Mouse (Mus musculus) MEL (cell line): ENCODE results near the gene Gpr137c. TPM values are rescaled to one million over a fixed set of nuclear protein-coding genes. Genes with fewer than 3 reads are reported as not detected.

Experiments used
- DNase-seq: peaks from one replicate; pipeline ENCODE4 v3.0.0; 2011; ENCODE audit warnings: low read depth, low spot score
- H3K27ac ChIP-seq: 2 replicates; pipeline ENCODE4 v1.5.1; 2012; ENCODE audit warnings: low read depth, mild to moderate bottlenecking, control low read depth, low read length, moderate library complexity; ENCODE audit not compliant: control insufficient read depth
- H3K27me3 ChIP-seq, 2 experiments: fragments of 150-350 bp in 1 of 2; sonication (generic) in 1 of 2; 2 replicates each; pipeline ENCODE4 v1.6.1; 2012; ENCODE audit warnings: low read length in 2 of 2, mild to moderate bottlenecking in 2 of 2, improper control_type of control experiment in 1 of 2, moderate library complexity in 1 of 2; ENCODE audit not compliant: insufficient read depth in 2 of 2, control insufficient read depth in 1 of 2
- H3K36me3 ChIP-seq, 2 experiments: 2 replicates each; pipeline ENCODE4 v1.6.1; 2012 to 2014; ENCODE audit warnings: low read length in 2 of 2, improper control_type of control experiment in 1 of 2, inconsistent platforms in 1 of 2, mild to moderate bottlenecking in 1 of 2; ENCODE audit not compliant: insufficient read depth in 2 of 2, control insufficient read depth in 1 of 2
- H3K4me1 ChIP-seq, 2 experiments: fragments of 150-350 bp in 1 of 2; sonication (generic) in 1 of 2; 2 replicates each; pipeline ENCODE4 v1.6.1; 2012; ENCODE audit warnings: low read length in 2 of 2, improper control_type of control experiment in 1 of 2, mild to moderate bottlenecking in 1 of 2; ENCODE audit not compliant: insufficient read depth in 2 of 2, control insufficient read depth in 1 of 2
- H3K4me3 ChIP-seq, 2 experiments: fragments of 150-350 bp in 1 of 2; sonication (generic) in 1 of 2; 2 replicates each; pipeline ENCODE4 v1.5.1; 2012; ENCODE audit warnings: low read depth in 2 of 2, low read length in 2 of 2, mild to moderate bottlenecking in 2 of 2, moderate library complexity in 2 of 2, control low read depth in 1 of 2, improper control_type of control experiment in 1 of 2; ENCODE audit not compliant: control insufficient read depth in 1 of 2, insufficient read depth in 1 of 2
- H3K79me2 ChIP-seq: 2 replicates; pipeline ENCODE4 v1.6.1; 2012; ENCODE audit warnings: mild to moderate bottlenecking, low read length, moderate library complexity; ENCODE audit not compliant: control insufficient read depth, poor library complexity, insufficient read depth
- H3K9ac ChIP-seq: 2 replicates; pipeline ENCODE4 v1.6.1; 2012; ENCODE audit warnings: low read depth, mild to moderate bottlenecking, control low read depth, low read length, moderate library complexity; ENCODE audit not compliant: control insufficient read depth, poor library complexity, severe bottlenecking
- H3K9me3 ChIP-seq: fragments of 150-350 bp; sonication (generic); replicated peaks from 2 replicates; pipeline ENCODE4 v1.6.1; 2012; ENCODE audit warnings: mild to moderate bottlenecking, low read length, improper control_type of control experiment, moderate library complexity; ENCODE audit not compliant: insufficient read depth
- BHLHE40 ChIP-seq: IDR thresholded peaks from 2 replicates; pipeline ENCODE4 v1.6.1; 2012; ENCODE audit warnings: low read depth, mild to moderate bottlenecking, inconsistent platforms, low read length, improper control_type of control experiment, borderline replicate concordance
- CTCF ChIP-seq, 3 experiments: IDR thresholded peaks in 2 of 3; conservative IDR thresholded peaks in 1 of 3; 2 replicates each; pipeline ENCODE4 v1.5.1; 2011 to 2012; ENCODE audit warnings: low read length in 3 of 3, low read depth in 2 of 3, mild to moderate bottlenecking in 2 of 3, improper control_type of control experiment in 1 of 3, inconsistent platforms in 1 of 3, mixed read lengths in 1 of 3, moderate library complexity in 1 of 3; ENCODE audit not compliant: control insufficient read depth in 1 of 3, insufficient read depth in 1 of 3, poor library complexity in 1 of 3, severe bottlenecking in 1 of 3
- E2F4 ChIP-seq: IDR thresholded peaks from 2 replicates; pipeline ENCODE4 v1.6.1; 2011; ENCODE audit warnings: low read depth, low read length, improper control_type of control experiment, borderline replicate concordance
- ETS1 ChIP-seq: IDR thresholded peaks from 2 replicates; pipeline ENCODE4 v1.6.1; 2012; ENCODE audit warnings: low read depth, mild to moderate bottlenecking, inconsistent platforms, low read length, improper control_type of control experiment, moderate library complexity
- GABPA ChIP-seq: IDR thresholded peaks from 2 replicates; pipeline ENCODE4 v1.6.1; 2012; ENCODE audit warnings: low read depth, mild to moderate bottlenecking, inconsistent platforms, low read length, improper control_type of control experiment, moderate library complexity
- GATA1 ChIP-seq: IDR thresholded peaks from 2 replicates; pipeline ENCODE4 v1.6.1; 2011; ENCODE audit warnings: low read depth, low read length, improper control_type of control experiment
- JUND ChIP-seq: IDR thresholded peaks from 2 replicates; pipeline ENCODE4 v1.6.1; 2011; ENCODE audit warnings: low read depth, mild to moderate bottlenecking, improper control_type of control experiment, low read length
- KAT2A ChIP-seq: conservative IDR thresholded peaks from 2 replicates; pipeline ENCODE4 v1.6.1; 2012; ENCODE audit warnings: low read depth, low read length, improper control_type of control experiment, inconsistent platforms
- MAFK ChIP-seq: IDR thresholded peaks from 2 replicates; pipeline ENCODE4 v1.6.1; 2011; ENCODE audit warnings: low read depth, mild to moderate bottlenecking, low read length, improper control_type of control experiment, borderline replicate concordance
- MXI1 ChIP-seq: IDR thresholded peaks from 2 replicates; pipeline ENCODE4 v1.6.1; 2011; ENCODE audit warnings: mild to moderate bottlenecking, low read depth, low read length, improper control_type of control experiment
- NRF1 ChIP-seq: IDR thresholded peaks from 2 replicates; pipeline ENCODE4 v1.6.1; 2014; ENCODE audit warnings: low read depth, mild to moderate bottlenecking, inconsistent platforms, low read length, improper control_type of control experiment, moderate library complexity; ENCODE audit not compliant: poor library complexity, insufficient read depth, severe bottlenecking
- POLR2AphosphoS5 ChIP-seq: IDR thresholded peaks from 2 replicates; pipeline ENCODE4 v1.6.1; 2012; ENCODE audit warnings: low read depth, borderline replicate concordance, mild to moderate bottlenecking, inconsistent platforms, low read length, moderate library complexity, mixed read lengths
- RAD21 ChIP-seq: IDR thresholded peaks from 2 replicates; pipeline ENCODE4 v1.6.1; 2011; ENCODE audit warnings: mild to moderate bottlenecking, low read depth, low read length, improper control_type of control experiment
- RCOR1 ChIP-seq: IDR thresholded peaks from 2 replicates; pipeline ENCODE4 v1.6.1; 2012; ENCODE audit warnings: low read depth, mild to moderate bottlenecking, inconsistent platforms, low read length, improper control_type of control experiment
- SIN3A ChIP-seq: IDR thresholded peaks from 2 replicates; pipeline ENCODE4 v1.6.1; 2012; ENCODE audit warnings: low read length, improper control_type of control experiment, inconsistent platforms
- TBP ChIP-seq: IDR thresholded peaks from 2 replicates; pipeline ENCODE4 v1.8.0; 2011; ENCODE audit warnings: low read depth, low read length, improper control_type of control experiment
- TCF12 ChIP-seq: IDR thresholded peaks from 2 replicates; pipeline ENCODE4 v1.6.1; 2014; ENCODE audit warnings: low read depth, mild to moderate bottlenecking, inconsistent platforms, low read length, improper control_type of control experiment, moderate library complexity
- USF1 ChIP-seq: IDR thresholded peaks from 2 replicates; pipeline ENCODE4 v1.6.1; 2014; ENCODE audit warnings: low read depth, mild to moderate bottlenecking, inconsistent platforms, low read length, improper control_type of control experiment, moderate library complexity
- USF2 ChIP-seq, 2 experiments: IDR thresholded peaks; 2 replicates each; pipeline ENCODE4 v1.6.1; 2011 to 2012; ENCODE audit warnings: improper control_type of control experiment in 2 of 2, low read length in 2 of 2, borderline replicate concordance in 1 of 2, inconsistent platforms in 1 of 2, low read depth in 1 of 2, mild to moderate bottlenecking in 1 of 2; ENCODE audit not compliant: insufficient read depth in 1 of 2
- ZC3H11A ChIP-seq: IDR thresholded peaks from 2 replicates; pipeline ENCODE4 v1.6.1; 2012; ENCODE audit warnings: low read depth, mild to moderate bottlenecking, inconsistent platforms, low read length, improper control_type of control experiment
- ZKSCAN1 ChIP-seq: IDR thresholded peaks from 2 replicates; pipeline ENCODE4 v1.6.1; 2012; ENCODE audit warnings: low read depth, mild to moderate bottlenecking, inconsistent platforms, low read length, improper control_type of control experiment, moderate library complexity
- ZMIZ1 ChIP-seq: IDR thresholded peaks from 2 replicates; pipeline ENCODE4 v1.6.1; 2012; ENCODE audit warnings: low read depth, mild to moderate bottlenecking, inconsistent platforms, low read length, improper control_type of control experiment, moderate library complexity
- polyA plus RNA-seq, 2 experiments: library from polyadenylated mRNA; stranded (reverse) in 1 of 2; unstranded in 1 of 2; fragments of >175 nt in 1 of 2; fragments of >200 nt in 1 of 2; gene quantifications; 2 replicates each; pipeline versions ENCODE4 v1.2.1 to v1.2.4; 2012; ENCODE audit warnings: low replicate concordance in 2 of 2, low read depth in 1 of 2; ENCODE audit not compliant: insufficient read length in 2 of 2, insufficient read depth in 1 of 2, missing spikeins in 1 of 2
- total RNA-seq: library from RNA; depleted of rRNA; stranded (reverse); fragments of 300-350 nt; gene quantifications from 2 replicates; pipeline ENCODE4 v1.2.3, GENCODE M21; 2012; rRNA removed

Gpr137c gene
- 0.07 TPM in 1 of 2 replicates, not detected in the other for total RNA-seq
- polyA plus RNA-seq = under 1 TPM in 1 of 2 experiments, not detected in 1; 0.01 TPM

GRCm38 (mm10) chr14:45219281-45220089, at the start of gene Gpr137c:
Gene Gpr137c (plus strand): TSS chr14:45219717.
- TF ChIP-seq TBP = no peak
- no peak for TF ChIP-seq E2F4
- no peak for TF ChIP-seq TCF12
- no peak for TF ChIP-seq KAT2A
- no peak for TF ChIP-seq RCOR1
- TF ChIP-seq ZMIZ1 = no peak
- TF ChIP-seq MAFK = no peak
- no peak for TF ChIP-seq POLR2AphosphoS5
- no peaks in the 10 kb centered on the region for H3K36me3 ChIP-seq
- peaks cover 0 to 2% of the 10 kb centered on the region in 2 experiments; a peak in 2 of 4 replicates for H3K27me3 ChIP-seq
- no peak within 1 kb of the TSS for H3K9ac ChIP-seq
- no peaks in the 10 kb centered on the region for H3K4me1 ChIP-seq
- DNase-seq = no peak
- H3K4me3 ChIP-seq = no peak within 1 kb of the TSS
- H3K9me3 ChIP-seq = no peaks in the 10 kb centered on the region
- no peaks in the 10 kb centered on the region for H3K79me2 ChIP-seq
- no peak within 1 kb of the TSS for H3K27ac ChIP-seq

GRCm38 (mm10) chr14:45172260-45172659, 47.3 kb upstream of the Gpr137c start:
- no peaks in the 10 kb centered on the region for H3K79me2 ChIP-seq
- H3K9ac ChIP-seq = no peak overlapping the region

More at GRCm38 (mm10) chr14:45172260-45172659, 47.3 kb upstream of the Gpr137c start:
- H3K4me1 ChIP-seq = no peaks in the 10 kb centered on the region
- DNase-seq = no peak
- no peaks in the 10 kb centered on the region for H3K36me3 ChIP-seq
- H3K4me3 ChIP-seq = no peak overlapping the region
- TF ChIP-seq CTCF (IDR thresholded peaks at IDR 0.05 in 2 of 3, conservative IDR thresholded peaks at IDR 0.05 in 1 of 3; ENCODE audit: control insufficient read depth in 1 of 3, insufficient read depth in 1 of 3, low read depth in 2 of 3, low read length in 3 of 3, poor library complexity in 1 of 3, severe bottlenecking in 1 of 3) (no peak), JUND (no peak), USF1 (no peak), RAD21 (no peak), NRF1 (no peak), SIN3A (no peak), USF2 (IDR thresholded peaks at IDR 0.05; ENCODE audit: borderline replicate concordance in 1 of 2, insufficient read depth in 1 of 2, low read depth in 1 of 2, low read length in 2 of 2) (no peak), BHLHE40 (no peak), ZKSCAN1 (no peak), GATA1 (no peak), GABPA (no peak), RCOR1 (no peak), MAFK (no peak), ETS1 (no peak), ZC3H11A (no peak), MXI1 (no peak)
- H3K27ac ChIP-seq = no peak overlapping the region
- no peaks in the 10 kb centered on the region for H3K9me3 ChIP-seq
- H3K27me3 ChIP-seq = peaks cover 0 to 2% of the 10 kb centered on the region in 2 experiments; a peak in 1 of 4 replicates
